Mouse (Mus musculus) left cerebral cortex, adult 2 months (tissue): ENCODE measurements around the gene Gle1. TPM values are rescaled to one million over a fixed set of nuclear protein-coding genes. Genes with fewer than 3 reads are reported as not detected.
"Not testable (repeated sequence)": the region's sequence is repeated elsewhere in the genome, so short reads cannot be mapped to it uniquely, and the experiment has no call there.

Experiments
- DNase-seq, 2 experiments: peaks; one replicate each; pipeline ENCODE4 v3.0.0; 2021 to 2022; ENCODE audit warnings: low spot score in 2 of 2, mixed read lengths in 1 of 2; ENCODE audit errors: extremely low spot score in 1 of 2
- H3K27ac ChIP-seq: fragments of 200-600 bp; 2 replicates; pipeline ENCODE4 v1.8.1; 2022
- H3K4me3 ChIP-seq: fragments of 200-600 bp; 2 replicates; pipeline ENCODE4 v1.8.1; 2022
- CTCF ChIP-seq: fragments of 200-600 bp; IDR thresholded peaks from 2 replicates; pipeline ENCODE4 v1.8.1; 2022; ENCODE audit warnings: antibody characterized with exemption, mild to moderate bottlenecking, moderate library complexity
- intact Hi-C: fragments of 180-260 bp; cut with DNase I; formaldehyde crosslinking; loops from one replicate; pipeline ENCODE4 v1.15.1; 2025
- long read RNA-seq, 2 experiments: library from polyadenylated mRNA; stranded (forward); transcript quantifications; one replicate each; pipeline ENCODE4 v2.0.0; 2021; ENCODE audit warnings: borderline mapping rate in 2 of 2
- total RNA-seq, 2 experiments: library from RNA; stranded (reverse); gene quantifications; 2 replicates each; pipeline ENCODE4 v1.2.3; 2021

Gle1 gene
- 10 to 100 TPM; 46.5 to 48.1 TPM for total RNA-seq
- long read RNA-seq, experiment 1, full-length matches to known transcripts: 104 of 123 reads
- long read RNA-seq, experiment 1, partial matches to known transcripts: 5 of 123 reads
- long read RNA-seq, experiment 1, other reads (novel, unspliced or antisense): 14 of 123 reads
- long read RNA-seq, experiment 2, full-length matches to known transcripts: 90 of 107 reads
- long read RNA-seq, experiment 2, partial matches to known transcripts: 4 of 107 reads
- long read RNA-seq, experiment 2, other reads (novel, unspliced or antisense): 13 of 107 reads

GRCm38 (mm10) chr2:29934906-29935599, at the start of gene Gle1:
Gle1 (plus strand) TSS chr2:29935426.
- peak within 1 kb of the TSS; percentile 89 for H3K27ac ChIP-seq
- intact Hi-C loops: loop anchor here (1.0 to 2.0 kb wide), 2 partner anchors 30 to 42 kb away; partner anchors contain the start of gene Sptan1
- peak; percentile 95 to 98 for DNase-seq
- peak; percentile 67 for TF ChIP-seq CTCF
- H3K4me3 ChIP-seq: peak within 1 kb of the TSS; percentile 90

GRCm38 (mm10) chr2:29886659-29887292, 48.5 kb upstream of the Gle1 start:
- H3K4me3 ChIP-seq, DNase-seq, H3K27ac ChIP-seq, intact Hi-C loops: not testable (repeated sequence)
- peak; percentile 31 for TF ChIP-seq CTCF

GRCm38 (mm10) chr2:29889066-29889944, 45.9 kb upstream of the Gle1 start, which contains the start of gene Odf2:
Odf2 (plus strand) TSS chr2:29889221.
- intact Hi-C loops: loop anchor here (1.0 kb wide), 1 partner anchor 20 kb away; the partner anchor contains the start of gene Cercam
- H3K27ac ChIP-seq: peak within 1 kb of the TSS; percentile 90
- TF ChIP-seq CTCF: no peak
- H3K4me3 ChIP-seq: peak within 1 kb of the TSS; percentile 88
- DNase-seq: peak; percentile 100

GRCm38 (mm10) chr2:29889991-29890833, 45.0 kb upstream of the Gle1 start:
- intact Hi-C loops: loop anchor here (1.0 kb wide), 1 partner anchor 21 kb away; the partner anchor contains the start of gene Cercam
- DNase-seq: peak; percentile 75 to 82

GRCm38 (mm10) chr2:29891773-29892172, 43.5 kb upstream of the Gle1 start:
- TF ChIP-seq CTCF: no peak
- intact Hi-C loops: no loop called here
- no peak for DNase-seq
- Histone ChIP-seq H3K4me3 (no peak overlapping the region), H3K27ac (no peak overlapping the region)

More at GRCm38 (mm10) chr2:29889991-29890833, 45.0 kb upstream of the Gle1 start:
- Histone ChIP-seq H3K4me3 (peak overlapping the region; percentile 88), H3K27ac (peak overlapping the region; percentile 70)
- TF ChIP-seq CTCF: peak; percentile 40

GRCm38 (mm10) chr2:29896071-29896470, 39.2 kb upstream of the Gle1 start:
- DNase-seq: no peak
- Histone ChIP-seq H3K4me3 (no peak overlapping the region), H3K27ac (no peak overlapping the region)
- TF ChIP-seq CTCF: no peak
- intact Hi-C loops: no loop called here

GRCm38 (mm10) chr2:29897366-29897765, 37.9 kb upstream of the Gle1 start:
- intact Hi-C loops: no loop called here
- no peak overlapping the region for H3K27ac ChIP-seq
- TF ChIP-seq CTCF: no peak
- H3K4me3 ChIP-seq: no peak overlapping the region
- DNase-seq: no peak

GRCm38 (mm10) chr2:29898081-29898480, 37.1 kb upstream of the Gle1 start:
- intact Hi-C loops: no loop called here
- no peak for DNase-seq
- H3K4me3 ChIP-seq: no peak overlapping the region
- TF ChIP-seq CTCF: no peak
- no peak overlapping the region for H3K27ac ChIP-seq

- Histone ChIP-seq H3K4me3 (no peak overlapping the region), H3K27ac (no peak overlapping the region)
- no peak for TF ChIP-seq CTCF
- intact Hi-C loops: loop anchor here (5.0 kb wide), 1 partner anchor 55 kb away; no protein-coding TSS in a partner anchor
- DNase-seq: no peak
These were observed 33.0 kb upstream of the Gle1 start for GRCm38 (mm10) chr2:29902194-29902593.

GRCm38 (mm10) chr2:29908171-29908570, 27.1 kb upstream of the Gle1 start:
- DNase-seq, intact Hi-C loops, H3K27ac ChIP-seq, H3K4me3 ChIP-seq: not testable (repeated sequence)
